ENCODE assay signal across 15 mouse cellular contexts in the genomic region with DNA sequence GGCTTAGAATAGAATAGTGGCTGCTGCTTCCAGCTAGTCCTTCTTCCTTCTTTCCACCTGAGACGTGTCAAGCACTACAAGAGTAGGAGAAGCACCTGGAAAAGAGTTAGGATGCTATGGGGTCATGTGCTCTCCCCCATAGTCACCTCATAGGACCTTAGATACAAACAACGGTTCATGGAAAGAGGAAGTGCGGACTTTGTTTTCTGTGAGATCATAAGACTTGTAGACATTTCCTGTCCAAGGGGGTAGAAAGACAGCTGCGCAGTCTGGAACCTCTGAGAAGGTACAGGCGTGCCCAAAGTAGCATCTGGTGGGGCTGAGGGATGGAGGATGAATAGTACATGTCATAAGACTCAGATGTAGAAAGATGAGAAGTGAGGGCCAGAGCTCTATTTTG.
DNase-seq lines count a peak whose midpoint lies in the region; ATAC-seq lines count a peak whose summit lies in the region.
"Had no signal": no experiment of that assay in that cellular context is flagged by ENCODE, and none has a peak within 500 bp of the region (broad histone marks: within the 10 kb centered on the region; RNA-seq: fewer than 3 reads in every experiment).

No protein-coding gene starts in this region.

- 91% methylated on average over 5 of the region's 5 CpGs for WGBS in midbrain, embryonic 15.5 days
- WGBS in forebrain, embryonic 12.5 days, result 89% methylated on average over 5 of the region's 5 CpGs

- ATAC-seq in granulocyte monocyte progenitor cell, adult 5-6 weeks (replicated peaks; ENCODE audit: poor library complexity, severe bottlenecking), result peak; percentile 95
- ATAC-seq in megakaryocyte-erythroid progenitor cell, adult 5-6 weeks (replicated peaks; ENCODE audit: low FRiP score, low TSS enrichment, poor library complexity, severe bottlenecking), result no peak
- ATAC-seq in midbrain, embryonic 15.5 days (replicated peaks), result no peak
- ATAC-seq in forebrain, embryonic 12.5 days (ENCODE audit: low FRiP score), result no peak
- ATAC-seq: Patski had no signal

- H3K27ac ChIP-seq in midbrain, embryonic 15.5 days, result no peak overlapping the region
- H3K27ac ChIP-seq in forebrain, embryonic 12.5 days, result no peak overlapping the region
- H3K27ac ChIP-seq: hindbrain, embryonic 15.5 days; kidney, postnatal 0 days; neural tube, embryonic 12.5 days; stomach, embryonic 15.5 days had no signal

- H3K4me3 ChIP-seq in midbrain, embryonic 15.5 days, result no peak overlapping the region
- no peak overlapping the region for H3K4me3 ChIP-seq in forebrain, embryonic 12.5 days (replicated peaks)
- H3K4me3 ChIP-seq: hindbrain, embryonic 15.5 days; neural tube, embryonic 12.5 days; stomach, embryonic 15.5 days had no signal

- no peaks in the 10 kb centered on the region for H3K36me3 ChIP-seq in midbrain, embryonic 15.5 days (replicated peaks)
- no peaks in the 10 kb centered on the region for H3K36me3 ChIP-seq in forebrain, embryonic 12.5 days (replicated peaks)
- H3K36me3 ChIP-seq: hindbrain, embryonic 15.5 days; neural tube, embryonic 12.5 days; stomach, embryonic 15.5 days had no signal

- H3K9me3 ChIP-seq in midbrain, embryonic 15.5 days, result no peaks in the 10 kb centered on the region
- no peaks in the 10 kb centered on the region for H3K9me3 ChIP-seq in forebrain, embryonic 12.5 days
- H3K9me3 ChIP-seq: hindbrain, embryonic 15.5 days; neural tube, embryonic 12.5 days; stomach, embryonic 15.5 days had no signal

- H3K4me1 ChIP-seq in midbrain, embryonic 15.5 days, result no peaks in the 10 kb centered on the region
- H3K4me1 ChIP-seq in forebrain, embryonic 12.5 days, result no peaks in the 10 kb centered on the region
- H3K4me1 ChIP-seq: hindbrain, embryonic 15.5 days; neural tube, embryonic 12.5 days; stomach, embryonic 15.5 days had no signal

- no peak overlapping the region for H3K4me2 ChIP-seq in midbrain, embryonic 15.5 days
- no peak overlapping the region for H3K4me2 ChIP-seq in forebrain, embryonic 12.5 days
- H3K4me2 ChIP-seq: hindbrain, embryonic 15.5 days; midbrain, embryonic 11.5 days; neural tube, embryonic 12.5 days; stomach, embryonic 15.5 days had no signal

- no peak overlapping the region for H3K9ac ChIP-seq in midbrain, embryonic 15.5 days
- no peak overlapping the region for H3K9ac ChIP-seq in forebrain, embryonic 12.5 days
- H3K9ac ChIP-seq: hindbrain, embryonic 15.5 days; neural tube, embryonic 12.5 days; stomach, embryonic 15.5 days had no signal

- DNase-seq in lung, postnatal 25 days (ENCODE audit: low spot score), result peak; percentile 16
- no peak for DNase-seq in lung, postnatal 14 days
- peak; percentile 15 for DNase-seq in skeletal muscle tissue, adult 2 months (ENCODE audit: low read depth, low spot score)
- DNase-seq in thymus, postnatal 4 days, result peak; percentile 16
- DNase-seq: cerebellum, postnatal 10 days had no signal

- no peaks in the 10 kb centered on the region for H3K27me3 ChIP-seq in midbrain, embryonic 15.5 days (replicated peaks)
- H3K27me3 ChIP-seq in forebrain, embryonic 12.5 days, result no peaks in the 10 kb centered on the region
- H3K27me3 ChIP-seq: hindbrain, embryonic 15.5 days; neural tube, embryonic 12.5 days; Patski; stomach, embryonic 15.5 days had no signal
